Mouse (Mus musculus) neutrophil, adult 5-6 weeks (primary cell): Measurements from ENCODE around the gene Prl2a1. TPM values are rescaled to one million over a fixed set of nuclear protein-coding genes. Genes with fewer than 3 reads are reported as not detected.
"Not testable (repeated sequence)": the region's sequence is repeated elsewhere in the genome, so short reads cannot be mapped to it uniquely, and the experiment has no call there.

Experiments
- ATAC-seq: fragments of 151-379, 151-347 bp; 2 replicates; pipeline ENCODE4 v1.8.0; 2017; ENCODE audit warnings: mild to moderate bottlenecking, moderate TSS enrichment; ENCODE audit not compliant: insufficient number of reproducible peaks, poor library complexity, low FRiP score, severe bottlenecking; ENCODE audit errors: extremely low read depth
- total RNA-seq: library from RNA; stranded (forward); fragments of 200-1000 nt; gene quantifications from 2 replicates; pipeline ENCODE4 v1.2.3, GENCODE M21; 2017

Gene Prl2a1
- not detected in 2 replicates for total RNA-seq

DNA sequence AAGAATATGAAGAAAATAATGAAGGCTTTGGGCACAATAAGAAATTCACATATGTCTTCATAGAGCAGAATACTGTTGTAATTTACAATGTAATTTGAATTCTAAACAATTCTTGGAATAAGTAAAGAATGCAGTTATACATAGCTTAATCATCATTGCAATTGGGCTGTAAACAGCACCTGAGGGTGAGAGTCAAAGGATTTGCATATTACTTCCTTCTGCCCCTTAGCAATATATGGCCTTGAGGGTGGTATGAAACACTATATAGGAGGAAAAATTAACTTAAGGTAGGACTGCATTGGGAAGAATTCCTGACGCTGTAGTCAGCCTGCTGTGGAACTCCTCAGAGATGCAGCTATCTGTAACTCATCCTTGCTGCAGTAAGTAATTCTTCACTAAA lies at the start of gene Prl2a1:
Gene Prl2a1 (plus strand): TSS at position 301 of the 400 bp plus-strand sequence.
- no peak for ATAC-seq

DNA sequence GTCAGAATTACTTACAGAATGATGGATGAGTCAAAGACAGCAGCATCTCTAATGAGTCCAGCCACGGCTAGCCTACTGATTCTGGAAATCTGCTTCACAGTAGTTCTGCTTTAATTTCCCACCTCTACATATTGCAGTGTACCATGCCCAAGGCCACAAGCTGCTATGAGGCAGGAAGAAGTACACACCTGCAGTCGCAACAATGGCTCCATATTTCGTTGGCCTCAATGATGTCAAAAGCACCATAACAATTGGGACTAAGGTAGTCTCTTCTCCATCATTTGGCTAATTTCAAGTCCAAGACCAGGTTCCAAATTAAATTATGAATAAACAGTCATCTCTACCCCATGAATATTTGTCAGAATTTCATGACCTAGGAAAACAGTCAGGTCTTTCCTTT lies 20.8 kb upstream of the Prl2a1 start, which contains the start of gene Prl7c1:
Gene Prl7c1 (minus strand): TSS at position 101 of the 400 bp plus-strand sequence.
- ATAC-seq: not testable (repeated sequence)

GRCm38 (mm10) chr13:27799303-27799702 lies 2.2 kb upstream of the Prl2a1 start:
- ATAC-seq: no peak

DNA sequence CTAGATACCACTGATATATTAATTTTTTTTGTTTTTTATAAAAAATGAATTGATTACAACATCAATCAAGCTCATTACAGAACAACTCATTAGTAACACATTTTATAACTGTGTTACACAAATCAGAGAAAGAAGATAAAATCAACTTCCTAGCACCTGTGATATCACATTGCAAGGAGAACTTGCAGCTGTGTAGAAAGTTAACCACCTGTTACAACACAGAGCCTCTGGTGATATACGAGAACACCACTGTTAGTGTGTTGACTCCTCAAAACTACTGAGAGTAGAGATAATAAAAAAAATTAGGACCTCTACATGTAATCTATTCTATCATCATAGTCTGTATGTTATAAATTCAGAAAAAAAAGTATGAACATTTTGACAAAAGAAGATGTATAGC lies 1.3 kb downstream of the Prl2a1 start:
- no peak for ATAC-seq

DNA sequence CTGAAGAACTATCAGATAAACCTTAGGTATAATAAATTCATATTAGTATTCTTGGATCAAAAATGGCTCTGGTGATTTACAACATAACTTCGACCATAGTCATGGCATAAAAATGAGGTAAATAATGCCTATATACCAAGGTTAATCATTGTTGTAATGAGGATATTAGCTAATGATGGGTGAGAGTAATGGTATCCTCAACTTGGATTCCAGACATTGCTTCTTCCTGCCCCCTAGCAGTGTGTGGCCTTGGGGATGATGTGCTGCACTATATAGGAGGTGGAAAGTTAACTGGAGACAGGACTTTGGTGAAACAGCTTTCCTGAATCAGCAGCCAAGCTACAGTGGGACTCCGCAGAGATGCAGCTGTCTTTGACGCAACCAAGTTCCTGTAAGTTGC lies 47.6 kb downstream of the Prl2a1 start, which contains the start of gene Prl2c1:
Gene Prl2c1 (plus strand): TSS at position 301 of the 400 bp plus-strand sequence.
- ATAC-seq: no peak

Other genes starting within 250 kb of the Prl2a1 start
- gene Prl8a9, start 237.0 kb upstream of the Prl2a1 start, total RNA-seq: not detected in 2 replicates
- not detected in 2 replicates for gene Prl8a1, start 219.5 kb upstream of the Prl2a1 start, total RNA-seq
- gene Prl7b1, start 191.1 kb upstream of the Prl2a1 start, total RNA-seq: not detected in 2 replicates
- 0.86 TPM in 1 of 2 replicates, not detected in the other for gene Prl7a1, start 159.2 kb upstream of the Prl2a1 start, total RNA-seq
- gene Prl7a2, start 133.6 kb upstream of the Prl2a1 start, total RNA-seq: not detected in 2 replicates
- gene Prl7d1, start 84.9 kb upstream of the Prl2a1 start, total RNA-seq: not detected in 2 replicates
- gene Prl7c1, start 20.9 kb upstream of the Prl2a1 start, total RNA-seq: not detected in 2 replicates
- gene Prl2c1, start 47.7 kb downstream of the Prl2a1 start, total RNA-seq: not detected in 2 replicates
- gene Prl4a1, start 214.6 kb downstream of the Prl2a1 start, total RNA-seq: not detected in 2 replicates